Mouse (Mus musculus): ENCODE data around the gene Rbp7. TPM values are rescaled to one million over a fixed set of nuclear protein-coding genes. Genes with fewer than 3 reads are reported as not detected.
"Not testable (repeated sequence)": the region's sequence is repeated elsewhere in the genome, so short reads cannot be mapped to it uniquely, and the experiment has no call there.

The Rbp7 gene
- total RNA-seq, 2 experiments from 2014 or later, result not detected

DNA sequence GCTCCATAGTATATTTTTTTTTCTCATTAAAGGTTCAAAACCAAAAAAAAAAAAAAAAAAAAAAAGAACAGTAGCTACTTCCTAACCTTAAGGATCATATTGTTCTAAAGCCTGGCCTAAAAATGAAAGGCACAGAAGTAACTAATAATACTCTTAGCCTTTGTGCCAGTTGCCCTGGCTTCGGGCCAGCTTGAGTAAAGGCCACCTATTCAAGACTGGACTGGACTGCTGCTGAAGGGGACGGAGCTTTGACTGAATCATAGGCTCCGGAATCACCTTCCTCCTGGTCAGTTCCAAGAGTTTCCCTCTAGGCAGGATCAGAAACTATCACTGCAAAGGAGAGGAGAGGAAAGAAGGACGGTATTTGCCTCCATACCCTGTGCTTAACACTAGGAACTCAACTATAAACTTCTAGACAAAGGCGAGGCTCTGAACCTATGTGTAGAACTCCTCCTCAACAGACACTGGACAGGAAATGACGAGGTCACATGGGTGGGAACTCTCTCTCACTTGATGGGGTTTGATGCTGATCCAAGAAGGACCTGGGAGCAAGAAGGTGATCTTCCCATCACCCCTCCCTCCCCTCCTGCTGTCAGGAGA is 3.2 kb upstream of the Rbp7 start:
- no peak for DNase-seq (ENCODE audit: extremely low spot score in 1 of 2, low spot score in 1 of 2)

DNA sequence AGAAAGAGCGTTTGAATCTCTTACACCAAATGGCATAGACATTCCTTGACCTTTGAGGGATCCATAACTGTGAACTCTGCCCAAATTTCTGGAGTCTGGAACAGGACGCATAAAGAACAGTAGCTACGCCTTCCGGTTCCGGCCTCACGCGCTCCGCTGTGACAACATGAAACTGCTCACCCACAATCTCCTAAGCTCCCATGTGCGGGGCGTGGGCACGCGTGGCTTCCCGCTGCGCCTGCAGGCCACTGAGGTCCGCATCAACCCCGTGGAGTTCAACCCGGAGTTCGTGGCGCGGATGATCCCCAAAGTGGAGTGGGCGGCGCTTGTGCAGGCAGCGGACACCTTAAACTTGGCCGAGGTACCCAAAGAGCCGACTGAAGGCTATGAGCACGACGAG is 2.4 kb upstream of the Rbp7 start:
- not testable (repeated sequence) for DNase-seq (ENCODE audit: extremely low spot score in 1 of 2, low spot score in 1 of 2)

DNA sequence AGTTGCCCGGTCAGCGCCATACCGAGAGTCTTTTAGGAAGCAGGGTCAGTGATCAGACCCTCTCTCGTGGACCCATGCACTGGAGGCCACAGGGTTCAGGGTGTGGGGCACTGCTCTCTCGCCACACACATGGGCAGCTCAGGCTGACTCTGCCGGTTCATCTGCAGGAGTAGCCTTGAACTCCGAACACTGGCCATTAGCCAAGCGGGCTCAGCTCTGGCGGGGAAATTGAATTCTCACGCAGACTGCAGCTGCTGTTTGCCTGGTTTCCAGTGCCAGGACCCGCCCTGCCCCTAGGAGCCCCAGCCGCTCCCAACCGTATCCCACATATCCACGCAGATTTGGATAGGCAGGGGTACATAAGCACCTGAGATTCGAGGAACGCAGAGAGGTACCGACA is 515 bp downstream of the Rbp7 start:
- DNase-seq (ENCODE audit: extremely low spot score in 1 of 2, low spot score in 1 of 2), result no peak

DNA sequence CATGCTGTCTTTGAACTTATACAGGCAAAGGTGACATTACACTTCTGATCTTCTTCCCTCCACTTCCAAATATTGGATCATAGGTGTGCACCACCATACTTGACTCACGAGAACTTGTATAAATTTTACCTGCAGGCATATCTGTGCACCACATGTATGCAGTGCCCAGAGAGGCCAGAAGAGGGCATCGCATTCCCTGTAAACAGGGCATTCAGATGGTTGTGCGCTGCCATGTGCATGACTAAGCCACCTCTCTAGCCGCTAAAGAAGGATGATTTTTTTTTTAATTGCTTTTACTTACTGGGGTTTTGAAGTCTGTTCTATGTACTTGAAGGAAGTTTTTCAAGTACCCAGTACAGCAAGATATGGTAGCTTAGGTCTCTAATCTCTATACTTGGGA is 1.1 kb downstream of the Rbp7 start:
- DNase-seq (ENCODE audit: extremely low spot score in 1 of 2, low spot score in 1 of 2), result peak in 1 of 2 experiments; percentile 35

DNA sequence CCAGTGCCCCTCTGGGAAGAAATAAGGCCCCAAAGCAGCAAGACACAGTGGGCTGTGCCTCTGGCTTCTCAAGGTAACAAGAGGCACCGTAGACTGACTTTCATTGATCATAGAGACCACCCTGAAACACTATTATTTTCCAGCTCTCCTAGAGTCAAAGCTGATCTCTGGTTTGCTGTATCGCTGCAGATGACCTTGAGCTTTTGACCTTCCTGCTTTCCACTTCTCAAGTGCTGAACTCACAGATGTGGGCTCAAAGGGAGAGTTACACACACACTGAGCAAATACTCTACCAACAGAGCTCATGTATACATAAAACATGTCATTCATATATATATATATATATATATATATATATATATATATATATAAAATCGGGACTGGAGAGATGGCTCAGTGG is 4.1 kb downstream of the Rbp7 start:
- no peak for DNase-seq (ENCODE audit: extremely low spot score in 1 of 2, low spot score in 1 of 2)

DNA sequence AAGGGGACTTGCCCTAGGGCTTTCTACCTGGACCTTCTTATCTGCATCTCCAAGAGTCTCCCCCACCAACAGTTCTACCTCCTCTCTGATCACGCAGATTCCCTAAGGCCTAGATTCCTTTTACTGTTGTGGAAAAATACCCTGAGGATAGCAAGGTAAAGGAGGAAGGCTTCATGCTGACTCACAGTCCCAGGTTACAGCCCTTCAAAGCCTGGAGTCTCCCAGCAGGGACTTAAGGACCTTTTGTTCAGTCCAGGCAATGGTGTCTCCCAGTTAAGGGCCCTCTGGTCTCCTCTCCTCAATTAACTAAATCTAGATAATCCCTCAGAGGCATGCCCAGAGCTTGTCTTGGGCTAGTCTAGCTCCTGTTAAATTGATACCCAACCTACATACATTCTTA is 8.5 kb downstream of the Rbp7 start:
- no peak for DNase-seq (ENCODE audit: extremely low spot score in 1 of 2, low spot score in 1 of 2)

DNA sequence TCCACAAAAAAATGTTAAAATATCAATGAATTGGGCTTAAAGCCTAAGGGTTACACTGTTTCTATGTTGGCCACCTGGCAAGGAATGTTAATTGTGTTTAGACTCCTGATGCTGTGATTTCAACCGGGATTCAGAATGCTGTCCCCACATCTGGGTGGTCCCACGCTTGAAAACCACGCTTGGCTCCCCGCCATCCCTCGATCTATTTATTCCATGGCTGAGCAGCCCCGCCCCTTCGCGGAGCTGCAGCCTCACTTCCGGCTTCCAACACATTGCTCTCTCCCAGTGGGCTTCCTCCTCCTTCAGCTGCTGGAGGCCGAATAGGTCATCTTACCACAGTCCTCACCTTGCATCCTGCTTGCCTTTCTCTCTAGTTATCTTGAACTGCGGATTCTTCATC is 8.9 kb downstream of the Rbp7 start:
- no peak for DNase-seq (ENCODE audit: extremely low spot score in 1 of 2, low spot score in 1 of 2)

DNA sequence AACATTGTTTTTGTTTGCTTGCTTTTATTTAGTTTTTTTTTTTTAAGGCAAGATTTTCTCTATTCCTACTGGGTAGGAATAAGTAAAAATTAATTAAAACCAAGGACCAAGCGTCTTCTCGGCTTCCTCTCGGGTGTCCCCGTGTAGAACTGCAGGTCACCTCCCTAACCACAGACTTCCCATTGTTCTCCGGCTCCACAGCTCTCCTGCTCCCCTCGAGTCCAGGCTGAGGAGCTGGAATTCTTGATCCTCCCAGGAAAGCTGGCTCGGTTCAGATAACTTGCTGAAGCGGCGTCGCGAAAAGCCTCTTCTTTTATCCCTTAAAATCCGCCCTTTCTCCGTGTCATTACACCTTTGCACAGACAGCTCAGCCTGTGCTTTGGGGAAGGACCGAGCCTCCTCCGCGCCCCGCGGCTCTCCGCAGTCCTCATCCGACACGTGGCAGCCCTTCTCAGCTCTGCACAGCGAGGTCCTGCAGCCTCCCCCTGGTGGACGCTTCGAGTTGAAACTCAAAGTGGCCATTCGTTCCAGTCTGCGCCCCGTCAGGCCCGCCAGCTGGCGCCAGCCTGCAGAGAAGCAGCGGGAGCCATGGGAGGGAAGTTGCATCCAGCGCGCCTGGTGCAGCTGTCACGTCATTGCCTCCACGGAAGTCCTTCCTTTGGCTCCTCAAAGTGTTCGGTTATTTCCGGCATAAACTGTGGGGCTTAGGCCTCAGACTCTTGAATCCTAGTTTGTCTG is 9.6 kb downstream of the Rbp7 start:
- DNase-seq (ENCODE audit: extremely low spot score in 1 of 2, low spot score in 1 of 2), result peak; percentile 69 to 74

DNA sequence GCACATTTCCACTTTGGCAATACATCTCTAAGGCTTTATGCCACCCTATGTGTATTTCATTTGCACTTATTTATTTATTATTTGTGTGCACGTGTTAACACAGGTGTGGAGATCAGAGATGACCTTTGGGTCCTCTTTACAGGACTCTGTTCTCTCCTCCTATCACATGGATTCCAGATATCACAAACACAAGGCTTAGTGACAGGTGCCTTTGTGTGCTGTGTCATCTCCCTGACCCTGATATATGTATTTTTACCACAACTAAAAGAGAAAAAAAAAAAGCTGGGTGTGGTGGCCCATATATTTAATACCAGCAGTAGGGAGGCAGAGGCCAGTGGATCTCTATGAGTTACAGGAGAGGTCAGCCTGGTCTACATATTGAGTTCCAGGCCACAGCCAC is 10.3 kb downstream of the Rbp7 start:
- DNase-seq (ENCODE audit: extremely low spot score in 1 of 2, low spot score in 1 of 2), result no peak

DNA sequence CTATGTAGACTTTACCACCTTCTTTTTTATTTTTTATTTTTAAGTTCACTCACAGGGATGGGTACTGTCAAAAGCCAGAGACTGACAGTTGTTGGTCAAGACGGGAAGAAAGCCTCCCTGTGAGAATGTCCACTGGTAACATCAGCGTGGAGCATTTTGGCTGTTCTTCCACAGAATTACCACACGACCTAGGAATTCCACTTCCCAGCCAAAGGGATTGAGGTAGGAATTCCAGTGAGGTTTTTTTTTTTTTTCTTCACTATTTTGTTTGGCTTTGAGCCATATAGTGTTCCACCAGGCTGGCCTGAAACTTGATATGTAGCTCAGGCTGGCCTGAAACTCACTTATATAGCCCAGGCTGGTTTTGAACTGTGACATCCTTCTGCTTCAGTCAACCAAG is 12.3 kb downstream of the Rbp7 start:
- DNase-seq (ENCODE audit: extremely low spot score in 1 of 2, low spot score in 1 of 2), result no peak

DNA sequence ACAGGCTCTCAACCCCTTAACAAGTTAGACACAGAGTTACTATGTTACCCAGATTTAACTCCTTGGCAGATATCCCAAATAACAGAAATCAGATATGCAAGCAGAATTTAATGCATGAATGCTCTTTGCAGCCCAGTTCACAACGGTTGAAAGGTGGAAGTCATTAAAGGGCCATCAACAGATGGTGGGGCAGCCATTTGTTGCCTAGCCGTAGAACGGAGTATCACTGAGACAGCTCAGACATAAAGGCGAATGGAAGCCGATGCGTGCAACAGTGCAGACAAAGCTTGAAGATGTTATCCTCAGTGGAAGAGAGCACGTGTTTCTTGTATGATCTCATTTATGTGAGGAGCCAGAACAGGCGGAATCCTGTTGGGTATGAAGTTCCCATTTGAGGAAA is 14.2 kb downstream of the Rbp7 start:
- DNase-seq (ENCODE audit: extremely low spot score in 1 of 2, low spot score in 1 of 2), result no peak

DNA sequence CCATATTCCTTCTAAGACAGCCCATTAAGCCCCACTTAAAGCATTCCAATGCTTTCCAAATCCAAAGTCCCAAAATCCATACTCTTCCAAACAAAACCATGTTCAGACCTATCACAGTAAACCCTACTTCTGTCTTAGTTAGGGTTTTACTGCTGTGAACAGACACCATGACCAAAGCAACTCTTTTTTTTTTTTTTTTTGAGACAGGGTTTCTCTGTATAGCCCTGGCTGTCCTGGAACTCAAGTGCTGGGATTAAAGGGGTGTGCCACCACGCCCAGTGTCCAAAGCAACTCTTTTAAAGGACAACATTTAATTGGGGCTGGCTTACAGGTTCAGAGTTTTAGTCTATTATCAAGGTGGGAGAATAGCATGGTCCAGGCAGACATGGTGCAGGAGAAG is 22.9 kb downstream of the Rbp7 start:
- DNase-seq (ENCODE audit: extremely low spot score in 1 of 2, low spot score in 1 of 2), result not testable (repeated sequence)

DNA sequence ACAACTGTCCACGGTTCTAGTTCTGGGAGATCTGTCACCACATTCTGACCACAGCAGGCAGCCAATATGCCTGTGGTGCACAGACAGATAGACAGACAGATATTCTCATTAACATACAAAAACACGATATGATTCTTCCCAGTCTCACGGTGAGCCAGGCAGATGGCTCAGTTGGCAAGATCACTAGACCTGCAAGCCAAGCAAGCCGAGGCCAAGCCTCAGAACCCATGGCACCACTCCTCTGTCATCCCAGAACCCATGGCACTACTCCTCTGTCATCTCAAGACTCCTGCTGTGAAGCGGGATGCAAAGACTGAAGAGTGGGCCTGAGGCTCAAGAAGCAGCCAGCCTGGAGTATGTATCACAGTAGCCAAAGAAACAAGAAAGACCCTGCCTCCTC is 25.2 kb downstream of the Rbp7 start:
- DNase-seq (ENCODE audit: extremely low spot score in 1 of 2, low spot score in 1 of 2), result no peak

DNA sequence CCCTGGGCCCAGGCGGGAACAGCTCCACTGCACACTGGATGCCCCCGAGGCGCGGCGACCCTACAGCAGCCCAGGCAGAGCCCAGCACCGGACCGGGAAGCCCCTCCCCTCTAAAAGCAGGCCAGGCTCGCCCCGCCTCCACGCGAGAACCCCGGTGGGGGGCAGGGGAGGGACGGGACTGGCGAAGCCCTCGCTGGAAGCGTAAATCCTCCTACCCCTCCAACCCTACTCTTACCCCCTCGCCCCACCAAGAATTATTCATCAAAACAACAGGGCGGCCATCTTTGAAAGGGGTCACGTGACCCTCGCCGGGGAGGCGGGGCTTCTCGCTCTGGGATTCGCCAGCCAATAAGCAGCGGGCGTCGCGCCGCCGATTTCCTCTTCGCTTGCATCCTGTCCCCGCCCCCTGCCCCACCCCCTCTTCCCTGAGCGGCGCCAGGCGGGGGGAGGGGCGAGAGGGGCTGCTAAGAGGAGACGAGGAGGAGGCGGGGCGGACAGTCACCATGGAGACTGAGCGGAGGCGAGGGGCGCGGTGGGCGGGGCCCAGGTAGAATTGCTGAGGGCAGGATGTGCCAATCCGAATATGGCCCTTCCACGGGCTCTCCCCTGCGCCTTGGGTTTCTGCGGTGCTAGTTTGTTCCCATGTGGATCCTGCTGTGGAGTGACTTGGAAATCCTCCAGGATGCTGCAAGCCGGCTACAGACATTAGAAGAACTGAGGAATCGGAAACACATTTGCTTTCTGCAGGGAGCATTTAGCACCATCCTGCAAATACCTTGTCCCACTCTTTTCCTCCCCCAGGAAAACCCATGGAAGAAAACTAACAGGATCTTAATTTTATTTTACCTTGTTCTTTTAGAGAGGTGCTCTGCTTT is 28.2 kb downstream of the Rbp7 start, which contains the start of gene Ube4b:
Ube4b (minus strand) TSS at position 425 of the 875 bp plus-strand sequence.
- DNase-seq (ENCODE audit: extremely low spot score in 1 of 2, low spot score in 1 of 2), result peak; percentile 95 to 96

DNA sequence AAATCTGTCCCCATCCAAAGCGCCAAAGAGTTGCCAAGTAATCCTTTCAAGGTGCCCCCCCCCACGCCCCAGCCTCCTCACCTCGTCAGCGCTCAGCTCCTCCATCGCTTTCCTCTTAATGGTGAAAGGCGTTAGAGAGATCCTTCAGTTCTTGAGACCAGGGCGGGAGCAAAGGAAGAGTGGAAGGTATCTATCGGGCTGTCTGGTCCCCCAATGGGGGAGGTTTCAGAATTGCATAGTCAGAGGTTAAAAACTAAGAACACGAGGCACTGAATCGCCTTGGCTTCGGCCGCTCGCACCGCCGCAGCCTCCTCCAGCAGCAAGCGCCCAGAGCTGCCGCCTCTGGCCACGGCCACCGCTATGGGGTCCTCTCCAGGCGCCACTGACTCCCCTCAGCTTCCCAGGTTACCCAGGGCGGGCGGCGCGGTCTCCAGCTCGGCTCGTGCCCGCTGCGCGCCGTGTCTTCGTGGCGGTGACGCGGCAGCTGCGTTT is 28.9 kb downstream of the Rbp7 start:
- DNase-seq (ENCODE audit: extremely low spot score in 1 of 2, low spot score in 1 of 2), result peak in 1 of 2 experiments; percentile 26

DNA sequence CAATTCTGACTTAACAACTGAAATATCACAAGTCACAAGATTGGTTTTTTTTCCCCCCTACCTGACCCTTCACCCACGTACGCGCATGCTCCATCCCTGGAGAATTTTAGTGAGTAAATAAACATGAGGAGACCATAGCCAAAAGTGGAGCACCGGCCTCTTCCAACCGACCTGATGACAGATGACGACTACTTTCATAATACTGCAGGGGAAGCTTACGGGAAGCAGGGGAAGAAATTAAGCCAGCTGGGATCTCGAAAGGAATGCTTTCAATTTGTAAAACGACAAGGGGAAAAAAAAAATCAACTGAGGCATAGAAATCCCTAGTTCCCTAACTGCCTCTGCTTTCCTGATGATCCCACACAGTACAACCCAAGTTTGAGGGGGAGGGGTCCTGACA is 30.0 kb downstream of the Rbp7 start:
- DNase-seq (ENCODE audit: extremely low spot score in 1 of 2, low spot score in 1 of 2), result no peak

DNA sequence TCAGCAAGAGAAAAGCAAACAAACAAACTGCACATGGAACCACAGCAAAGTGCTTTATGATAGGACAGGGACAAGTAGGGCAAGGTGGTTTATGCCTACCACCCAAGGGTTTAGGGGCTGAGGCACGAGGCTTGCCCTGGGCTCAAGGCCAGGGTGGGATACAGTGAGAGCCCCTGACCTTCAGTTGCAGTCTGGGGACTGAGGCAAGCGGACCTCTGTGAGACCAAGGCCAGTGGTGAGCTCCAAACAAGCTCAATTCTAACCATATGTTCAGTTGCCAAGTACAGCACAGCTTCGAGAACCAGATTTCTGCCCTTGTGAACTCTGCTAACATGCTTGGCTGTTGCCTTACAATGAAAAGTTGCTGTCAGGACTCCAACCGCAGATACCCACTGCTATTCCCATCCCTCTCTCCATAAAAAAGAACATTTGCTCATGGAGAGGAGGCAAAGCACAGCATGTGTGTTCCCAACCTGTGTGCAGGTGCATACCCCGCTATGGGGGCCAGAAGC is 36.9 kb downstream of the Rbp7 start:
- no peak for DNase-seq (ENCODE audit: extremely low spot score in 1 of 2, low spot score in 1 of 2)

DNA sequence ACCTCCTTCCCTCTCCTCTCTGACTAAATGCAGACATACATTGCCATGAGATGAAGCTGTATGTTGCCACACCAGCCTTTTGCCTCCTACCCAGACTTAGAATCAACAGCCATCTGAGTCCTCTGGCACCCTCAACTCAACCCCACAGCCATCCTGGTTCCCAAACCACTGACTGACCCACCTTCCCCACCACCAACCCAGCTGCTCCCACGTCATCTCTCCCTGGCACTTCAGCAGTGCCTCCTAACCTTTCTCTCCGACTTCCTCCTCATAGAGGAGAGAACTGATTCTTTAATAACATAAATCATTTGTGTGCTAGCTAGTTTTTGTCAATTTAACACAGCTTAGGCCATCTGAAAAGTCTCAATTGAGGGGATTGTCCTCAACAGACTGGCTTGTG is 37.8 kb downstream of the Rbp7 start:
- DNase-seq (ENCODE audit: extremely low spot score in 1 of 2, low spot score in 1 of 2), result no peak

DNA sequence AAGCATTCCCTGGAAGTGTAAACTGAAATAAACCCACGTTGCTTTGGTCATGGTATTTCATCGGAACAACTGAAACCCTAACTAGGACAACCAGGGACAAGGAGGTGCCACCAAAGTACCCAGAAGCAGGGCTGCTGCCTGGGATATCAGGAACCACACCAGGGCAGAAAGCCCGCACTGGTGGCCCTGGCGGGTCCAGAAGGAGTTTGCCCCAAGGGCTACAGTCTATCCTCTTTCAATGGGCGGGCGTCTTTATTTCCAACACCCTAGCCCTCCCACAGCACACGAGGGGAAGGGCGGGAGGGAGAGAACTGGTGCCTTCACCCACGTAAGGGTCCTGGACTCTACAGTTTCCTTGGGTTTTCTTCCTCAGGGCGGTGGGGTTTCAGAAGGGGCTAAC is 38.4 kb downstream of the Rbp7 start:
- DNase-seq (ENCODE audit: extremely low spot score in 1 of 2, low spot score in 1 of 2), result no peak

DNA sequence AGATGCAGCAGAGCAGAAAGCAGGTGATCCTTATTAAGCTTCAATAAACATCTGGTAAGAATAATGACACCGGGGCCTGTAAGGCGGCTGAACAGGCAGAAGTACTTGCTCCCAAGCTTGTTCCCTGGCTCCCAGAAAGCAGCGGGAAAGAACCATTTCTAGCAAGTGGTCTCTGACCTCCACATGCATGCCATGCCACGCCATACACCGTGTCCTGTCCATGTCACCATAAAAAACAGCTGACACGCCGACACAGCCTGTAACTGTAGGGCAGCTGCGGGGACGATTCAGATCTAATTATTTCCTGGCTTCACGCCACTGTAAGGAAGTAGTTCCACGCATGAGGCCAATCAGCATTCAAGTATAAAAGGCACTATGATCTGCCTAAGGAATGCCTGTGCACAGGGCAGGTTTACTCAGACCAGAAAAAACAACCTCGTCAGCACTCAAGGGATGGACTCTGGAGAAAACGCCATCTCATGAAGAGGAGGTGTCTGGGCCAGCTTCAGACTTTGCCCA is 39.1 kb downstream of the Rbp7 start:
- no peak for DNase-seq (ENCODE audit: extremely low spot score in 1 of 2, low spot score in 1 of 2)

DNA sequence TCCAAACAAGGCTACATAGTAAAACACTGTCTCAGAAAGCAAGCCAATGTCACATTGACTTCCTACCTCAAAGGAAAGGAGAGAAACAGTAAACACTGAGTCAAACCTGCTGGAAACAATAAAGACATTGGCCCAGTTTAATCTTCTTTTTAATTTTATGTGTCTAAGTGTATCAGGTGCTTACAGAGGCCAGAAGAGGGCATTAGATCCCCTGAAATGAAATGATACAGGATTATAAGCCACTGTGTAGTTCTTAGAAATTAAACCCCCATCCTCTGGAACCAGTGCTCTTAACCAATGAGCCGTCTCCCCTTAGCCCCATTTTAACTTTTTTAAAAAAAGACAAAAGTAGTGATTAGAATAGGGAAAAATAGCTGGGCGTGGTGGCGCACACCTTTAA is 40.5 kb downstream of the Rbp7 start:
- no peak for DNase-seq (ENCODE audit: extremely low spot score in 1 of 2, low spot score in 1 of 2)
